Mouse (Mus musculus) liver, postnatal 0 days (tissue): ENCODE results near the gene Rdh9. TPM values are rescaled to one million over a fixed set of nuclear protein-coding genes. Genes with fewer than 3 reads are reported as not detected.
A peak's percentile ranks its signal among the peaks of the same experiment; 100 is the strongest.

Source experiments
- ATAC-seq: fragments of 200-750 bp; cut with Nextera tagmentation; 2 replicates; pipeline ENCODE4 v1.8.0; 2017; ENCODE audit warnings: mild to moderate bottlenecking, moderate library complexity
- DNase-seq: peaks from one replicate; pipeline ENCODE4 v3.0.0-alpha.2; 2016
- H3K27ac ChIP-seq: fragments of 300-500 bp; sonication (generic); 2 replicates; pipeline ENCODE4 v1.5.1; 2014; ENCODE audit warnings: antibody characterized with exemption, moderate library complexity, mild to moderate bottlenecking, low read depth
- H3K27me3 ChIP-seq: fragments of 300-500 bp; sonication (generic); 2 replicates; pipeline ENCODE4 v1.6.1; 2014; ENCODE audit warnings: low read length, control low read depth, mixed read lengths; ENCODE audit not compliant: insufficient read depth
- H3K36me3 ChIP-seq: fragments of 300-500 bp; sonication (generic); replicated peaks from 2 replicates; pipeline ENCODE4 v1.6.1; 2014; ENCODE audit warnings: mild to moderate bottlenecking, control low read depth, low read length, moderate library complexity, mixed read lengths; ENCODE audit not compliant: insufficient read depth
- H3K4me1 ChIP-seq: fragments of 300-500 bp; sonication (generic); 2 replicates; pipeline ENCODE4 v1.6.1; 2014; ENCODE audit warnings: antibody characterized with exemption, mild to moderate bottlenecking, control low read depth; ENCODE audit not compliant: insufficient read depth
- H3K4me2 ChIP-seq: fragments of 300-500 bp; sonication (generic); 2 replicates; pipeline ENCODE4 v1.6.1; 2014; ENCODE audit warnings: low read depth, mild to moderate bottlenecking, low read length, moderate library complexity, mixed read lengths
- H3K4me3 ChIP-seq: fragments of 300-500 bp; sonication (generic); 2 replicates; pipeline ENCODE4 v1.5.1; 2014; ENCODE audit warnings: low read depth, low read length
- H3K9ac ChIP-seq: fragments of 300-500 bp; sonication (generic); replicated peaks from 2 replicates; pipeline ENCODE4 v1.6.1; 2014; ENCODE audit warnings: mild to moderate bottlenecking, moderate library complexity
- H3K9me3 ChIP-seq: fragments of 300-500 bp; sonication (generic); 2 replicates; pipeline ENCODE4 v1.6.1; 2016; ENCODE audit warnings: mild to moderate bottlenecking, control low read depth, low read length, mixed read lengths
- CTCF ChIP-seq: sonication (generic); IDR thresholded peaks from 2 replicates; pipeline ENCODE4 v1.5.1; 2016; ENCODE audit warnings: antibody characterized with exemption, low read depth
- EP300 ChIP-seq: IDR thresholded peaks from 2 replicates; pipeline ENCODE4 v1.6.1; 2016; ENCODE audit warnings: antibody characterized with exemption, low read depth, mild to moderate bottlenecking
- WGBS: fragments of 180-500 bp; shearing (Covaris S2); extraction: QIAGEN DNeasy Blood & Tissue Kit; methylation state at CpG from one replicate; pipeline ENCODE4 v1.1.7; 2014; ENCODE audit not compliant: insufficient replicate concordance; 5-methylcytosine and 5-hydroxymethylcytosine counted together
- polyA plus RNA-seq: library from polyadenylated mRNA; unstranded; fragments of >200 nt; fragmentation: Nextera tagmentation; extraction: Ambion mirVana; gene quantifications from 2 replicates; pipeline ENCODE4 v1.2.1, GENCODE M21; 2015

Rdh9 gene
- 15.7 and 16.7 TPM in 2 replicates for polyA plus RNA-seq

DNA sequence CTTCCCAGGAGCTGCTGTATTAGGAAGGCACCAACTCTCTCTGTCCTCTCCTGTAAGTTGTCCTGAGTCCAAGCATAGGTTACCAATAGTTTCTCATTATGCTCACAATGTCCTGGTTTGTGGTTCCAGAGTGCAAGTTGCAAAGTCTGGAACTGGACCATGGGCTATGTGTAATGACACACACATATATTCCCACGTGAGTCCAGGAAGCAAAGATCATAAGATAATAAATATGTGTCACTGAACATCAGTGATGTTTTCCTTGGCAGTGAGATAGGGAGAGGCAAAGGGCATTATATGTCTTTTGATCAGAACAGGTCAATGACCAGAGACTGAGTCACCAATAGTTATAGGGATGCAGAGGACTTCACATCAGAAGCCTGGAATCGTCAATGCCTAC, at the start of gene Rdh9:
Gene Rdh9 (plus strand): TSS at position 376 of the 400 bp plus-strand sequence.
- H3K27ac ChIP-seq: peak within 1 kb of the TSS; percentile 90
- 48% methylated on average over 2 of the region's 2 CpGs for WGBS
- TF ChIP-seq CTCF (no peak), EP300 (peak; percentile 82)

DNA sequence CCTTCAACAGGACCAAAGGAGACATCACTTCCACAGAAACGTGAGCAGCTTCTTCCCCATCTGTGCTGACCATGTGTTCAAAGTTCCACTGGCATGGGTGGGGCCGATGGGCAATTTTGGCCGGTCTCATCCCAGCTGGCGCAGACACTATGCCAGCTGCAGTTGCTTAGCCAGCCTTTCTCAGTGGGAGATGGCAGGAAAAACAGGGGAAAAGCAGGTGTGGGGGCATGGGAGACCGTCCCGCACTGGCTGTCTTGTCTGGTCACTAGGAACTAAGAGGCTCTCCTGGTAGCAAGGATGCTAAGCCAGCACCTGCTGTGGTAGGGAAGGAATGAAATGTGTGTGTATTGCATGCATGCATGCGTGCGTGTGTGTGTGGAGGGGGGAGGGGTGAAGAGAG, 47.7 kb upstream of the Rdh9 start:
- no peak overlapping the region for H3K9ac ChIP-seq
- no peak overlapping the region for H3K27ac ChIP-seq
- no peaks in the 10 kb centered on the region for H3K36me3 ChIP-seq
- 69% methylated on average over 8 of the region's 8 CpGs for WGBS
- ATAC-seq (no peak), DNase-seq (no peak)
- peaks cover under 1% of the 10 kb centered on the region; the same call in 1 of the 2 replicates for H3K27me3 ChIP-seq
- H3K4me1 ChIP-seq: peaks cover 14% of the 10 kb centered on the region; the same call in 1 of the 2 replicates
- H3K4me2 ChIP-seq: no peak overlapping the region
- no peak for TF ChIP-seq CTCF
- TF ChIP-seq EP300: no peak
- H3K9me3 ChIP-seq: no peaks in the 10 kb centered on the region
- no peak overlapping the region for H3K4me3 ChIP-seq

More for the DNA sequence above, at the start of gene Rdh9:
- H3K27me3 ChIP-seq: no peaks in the 10 kb centered on the region
- no peak for DNase-seq
- peak; percentile 96 for ATAC-seq
- no peaks in the 10 kb centered on the region for H3K36me3 ChIP-seq
- peak within 1 kb of the TSS; percentile 26; the same call in 1 of the 2 replicates for H3K9ac ChIP-seq
- no peaks in the 10 kb centered on the region for H3K9me3 ChIP-seq
- H3K4me3 ChIP-seq: no peak within 1 kb of the TSS
- no peak within 1 kb of the TSS for H3K4me2 ChIP-seq
- H3K4me1 ChIP-seq: no peaks in the 10 kb centered on the region

DNA sequence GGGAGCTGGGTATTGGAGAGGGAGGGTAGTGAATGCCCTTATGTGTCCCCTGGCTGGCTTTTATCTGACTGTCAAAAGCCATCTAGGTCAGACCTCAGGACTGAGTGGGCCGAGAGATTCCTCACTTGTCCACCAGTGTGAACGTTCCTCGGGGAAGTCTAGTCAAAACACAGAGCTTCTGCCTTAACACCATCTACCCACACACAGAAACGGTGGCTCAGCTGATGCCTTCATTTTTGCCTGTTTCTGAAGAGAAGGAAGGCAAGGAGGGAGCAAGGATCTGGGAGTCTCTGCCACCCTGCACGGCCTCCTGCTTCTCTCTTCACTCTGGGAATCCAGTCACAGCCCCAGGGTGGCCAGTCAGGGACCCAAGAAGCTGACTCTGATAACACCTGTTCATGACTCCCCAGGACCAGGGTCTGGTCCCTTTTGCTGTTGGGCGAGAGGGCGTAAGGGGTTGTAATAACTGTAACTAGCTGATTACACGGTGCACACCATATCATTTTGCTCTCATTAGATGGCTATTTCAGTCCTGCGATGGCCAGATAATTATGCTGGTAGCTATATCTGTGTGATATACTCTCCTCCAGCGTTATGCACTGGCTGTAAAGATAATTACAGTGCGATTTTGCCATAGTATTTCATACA, 45.8 kb upstream of the Rdh9 start:
- Histone ChIP-seq H3K27me3 (no peaks in the 10 kb centered on the region), H3K9ac (no peak overlapping the region), H3K27ac (peak overlapping the region; percentile 57), H3K4me1 (peaks cover 20% of the 10 kb centered on the region; the same call in 1 of the 2 replicates), H3K4me2 (peak overlapping the region; percentile 34), H3K9me3 (no peaks in the 10 kb centered on the region), H3K36me3 (no peaks in the 10 kb centered on the region), H3K4me3 (no peak overlapping the region)
- TF ChIP-seq CTCF (no peak), EP300 (peak; percentile 90)
- WGBS: 50% methylated on average over 11 of the region's 11 CpGs
- DNase-seq (no peak), ATAC-seq (peak; percentile 52)

DNA sequence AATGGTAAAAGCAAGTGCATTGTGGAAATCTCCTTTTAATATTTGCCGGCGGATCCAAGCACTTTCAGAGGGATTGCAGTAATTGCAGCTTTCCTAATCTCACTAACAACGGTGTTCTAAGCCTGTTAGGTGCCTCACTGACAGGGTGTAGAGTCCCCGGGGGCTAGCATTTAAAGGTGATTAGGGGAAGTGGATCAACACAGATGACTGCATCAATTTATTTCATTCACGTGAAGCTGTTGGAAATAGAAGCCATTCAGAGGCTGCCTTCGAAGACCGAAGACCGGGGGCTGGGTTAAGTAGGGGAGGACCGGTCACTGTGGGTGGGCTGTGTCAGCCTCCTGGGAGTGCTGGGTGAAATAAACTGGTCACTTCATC, 45.3 kb upstream of the Rdh9 start:
- no peak overlapping the region for H3K9ac ChIP-seq
- H3K27ac ChIP-seq: no peak overlapping the region

DNA sequence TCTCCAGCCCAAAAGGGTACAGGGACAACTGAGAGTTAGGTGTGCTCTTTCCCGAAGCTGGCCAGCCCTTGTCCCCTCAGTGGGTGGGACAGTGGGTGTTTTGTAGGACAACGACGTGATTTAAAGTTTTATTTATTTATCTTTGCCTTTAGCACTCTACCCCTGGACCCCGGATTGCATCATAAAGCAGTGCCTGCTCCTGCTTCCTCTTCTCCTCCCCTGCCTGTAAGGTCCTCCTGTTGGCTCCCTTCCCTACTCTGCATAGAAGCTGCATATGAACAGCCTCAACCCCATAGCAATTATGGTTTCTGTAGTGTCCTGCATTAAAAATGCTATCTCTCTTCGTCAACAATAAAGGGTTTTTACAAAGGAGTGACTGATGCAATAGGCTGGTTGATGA, 44.8 kb upstream of the Rdh9 start:
- 18% methylated on average over 5 of the region's 5 CpGs for WGBS
- Histone ChIP-seq H3K9me3 (no peaks in the 10 kb centered on the region), H3K4me2 (no peak overlapping the region), H3K27me3 (no peaks in the 10 kb centered on the region), H3K9ac (no peak overlapping the region), H3K4me1 (peaks cover 25% of the 10 kb centered on the region; the same call in 1 of the 2 replicates), H3K36me3 (no peaks in the 10 kb centered on the region), H3K4me3 (no peak overlapping the region), H3K27ac (no peak overlapping the region)
- no peak for DNase-seq
- TF ChIP-seq EP300: no peak
- TF ChIP-seq CTCF: no peak
- peak; percentile 24; the same call in 1 of the 2 replicates for ATAC-seq

More for the DNA sequence above, 45.3 kb upstream of the Rdh9 start:
- 50% methylated on average over 9 of the region's 9 CpGs for WGBS
- Histone ChIP-seq H3K27me3 (no peaks in the 10 kb centered on the region), H3K9me3 (no peaks in the 10 kb centered on the region), H3K4me2 (peak overlapping the region; percentile 34), H3K36me3 (no peaks in the 10 kb centered on the region), H3K4me1 (peaks cover 21% of the 10 kb centered on the region; the same call in 1 of the 2 replicates), H3K4me3 (no peak overlapping the region)
- DNase-seq: no peak
- no peak for ATAC-seq
- TF ChIP-seq CTCF: no peak
- TF ChIP-seq EP300: no peak

DNA sequence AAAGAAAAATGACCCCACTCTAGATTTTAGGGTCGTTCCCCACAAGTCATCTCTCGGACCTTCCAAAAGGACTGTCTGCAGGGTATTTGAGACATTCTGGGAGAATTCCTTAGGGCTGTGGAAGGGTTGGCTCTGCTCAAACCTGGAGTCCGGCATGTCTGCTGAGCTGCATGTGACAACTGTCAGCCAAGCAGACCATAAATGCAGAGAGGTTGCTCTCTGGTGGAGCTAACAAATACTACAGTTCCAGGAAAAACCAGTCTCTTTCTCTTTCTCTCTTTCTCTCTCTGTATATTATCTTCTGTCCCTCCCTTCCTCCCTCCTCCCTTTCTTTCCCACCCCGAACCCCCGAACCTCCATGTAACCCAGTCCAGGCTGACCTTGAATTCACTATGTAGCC, 41.8 kb upstream of the Rdh9 start:
- ATAC-seq (no peak), DNase-seq (no peak)
- H3K9ac ChIP-seq: no peak overlapping the region
- TF ChIP-seq CTCF (peak; percentile 81), EP300 (no peak)
- H3K27ac ChIP-seq: no peak overlapping the region
- H3K9me3 ChIP-seq: no peaks in the 10 kb centered on the region
- 30% methylated on average over 5 of the region's 5 CpGs for WGBS
- no peak overlapping the region for H3K4me2 ChIP-seq
- H3K27me3 ChIP-seq: no peaks in the 10 kb centered on the region
- H3K36me3 ChIP-seq: no peaks in the 10 kb centered on the region
- no peak overlapping the region for H3K4me3 ChIP-seq
- H3K4me1 ChIP-seq: peaks cover 43% of the 10 kb centered on the region
